Mouse (Mus musculus) T-helper 1 cell (primary cell): ENCODE data around the gene Gm11733.
"Not testable (repeated sequence)": the region's sequence is repeated elsewhere in the genome, so short reads cannot be mapped to it uniquely, and the experiment has no call there.

Experiments used
- in situ Hi-C: fragments of 300-600 bp; cut with MboI, MseI; formaldehyde crosslinking; loops from one replicate; pipeline ENCODE4 v1.15.1; 2025; ENCODE audit warnings: high pct_unique_total_duplicates

Gm11733 gene

GRCm38 (mm10) chr11:117484198-117484597, at the start of gene Gm11733:
Gene Gm11733 (plus strand): TSS chr11:117484368.
- in situ Hi-C loops, result no loop called here

- in situ Hi-C loops, result loop anchor here (25.0 kb wide), 1 partner anchor 626 kb away; no protein-coding TSS in a partner anchor
Observed at GRCm38 (mm10) chr11:117436401-117437109, 47.6 kb upstream of the Gm11733 start.

- in situ Hi-C loops, result loop anchor here (25.0 kb wide), 1 partner anchor 625 kb away; no protein-coding TSS in a partner anchor
Observed at GRCm38 (mm10) chr11:117437110-117437490, 47.1 kb upstream of the Gm11733 start.

GRCm38 (mm10) chr11:117438363-117438762, 45.8 kb upstream of the Gm11733 start:
- in situ Hi-C loops, result loop anchor here (25.0 kb wide), 1 partner anchor 624 kb away; no protein-coding TSS in a partner anchor

GRCm38 (mm10) chr11:117440865-117441425, 43.2 kb upstream of the Gm11733 start:
- in situ Hi-C loops, result loop anchor here (25.0 kb wide), 1 partner anchor 621 kb away; no protein-coding TSS in a partner anchor

- in situ Hi-C loops, result loop anchor here (25.0 kb wide), 1 partner anchor 618 kb away; no protein-coding TSS in a partner anchor
Observed at GRCm38 (mm10) chr11:117444090-117444489, 40.1 kb upstream of the Gm11733 start.

- in situ Hi-C loops, result loop anchor here (25.0 kb wide), 1 partner anchor 617 kb away; no protein-coding TSS in a partner anchor
Observed at GRCm38 (mm10) chr11:117445707-117446106, 38.5 kb upstream of the Gm11733 start.

GRCm38 (mm10) chr11:117454086-117454485, 30.1 kb upstream of the Gm11733 start:
- in situ Hi-C loops, result no loop called here

- in situ Hi-C loops, result no loop called here
Observed at GRCm38 (mm10) chr11:117459148-117459547, 25.0 kb upstream of the Gm11733 start.

- in situ Hi-C loops, result no loop called here
Observed at GRCm38 (mm10) chr11:117462202-117462864, 21.8 kb upstream of the Gm11733 start.

- in situ Hi-C loops, result not testable (repeated sequence)
Observed at GRCm38 (mm10) chr11:117463416-117463815, 20.8 kb upstream of the Gm11733 start.

- in situ Hi-C loops, result no loop called here
Observed at GRCm38 (mm10) chr11:117466292-117466691, 17.9 kb upstream of the Gm11733 start.

GRCm38 (mm10) chr11:117466911-117467310, 17.3 kb upstream of the Gm11733 start:
- in situ Hi-C loops, result no loop called here

GRCm38 (mm10) chr11:117468585-117469363, 15.4 kb upstream of the Gm11733 start:
- in situ Hi-C loops, result no loop called here

- in situ Hi-C loops, result no loop called here
Observed at GRCm38 (mm10) chr11:117469724-117470123, 14.4 kb upstream of the Gm11733 start.

- in situ Hi-C loops, result no loop called here
Observed at GRCm38 (mm10) chr11:117470586-117471195, 13.5 kb upstream of the Gm11733 start.

- in situ Hi-C loops, result no loop called here
Observed at GRCm38 (mm10) chr11:117471625-117472283, 12.4 kb upstream of the Gm11733 start.

GRCm38 (mm10) chr11:117472885-117473284, 11.3 kb upstream of the Gm11733 start:
- in situ Hi-C loops, result no loop called here

GRCm38 (mm10) chr11:117475204-117475603, 9.0 kb upstream of the Gm11733 start:
- in situ Hi-C loops, result no loop called here

- in situ Hi-C loops, result no loop called here
Observed at GRCm38 (mm10) chr11:117475669-117476068, 8.5 kb upstream of the Gm11733 start.
